Mouse (Mus musculus) thymus, adult 2 months (tissue): ENCODE measurements around the gene Nek4.

Source experiments
- CTCF ChIP-seq: fragments of 200-500 bp; IDR thresholded peaks from 2 replicates; pipeline ENCODE4 v1.5.1; 2012; ENCODE audit warnings: mild to moderate bottlenecking, control low read depth, low read length, moderate library complexity, borderline replicate concordance; ENCODE audit not compliant: control insufficient read depth, poor library complexity, insufficient read depth; ENCODE audit errors: extremely low read depth
- POLR2A ChIP-seq: fragments of 200-500 bp; IDR thresholded peaks from 2 replicates; pipeline ENCODE4 v1.6.1; 2012; ENCODE audit warnings: mild to moderate bottlenecking, low read length, control low read depth, moderate library complexity; ENCODE audit not compliant: control insufficient read depth, poor library complexity, insufficient read depth; ENCODE audit errors: extremely low read depth

DNA sequence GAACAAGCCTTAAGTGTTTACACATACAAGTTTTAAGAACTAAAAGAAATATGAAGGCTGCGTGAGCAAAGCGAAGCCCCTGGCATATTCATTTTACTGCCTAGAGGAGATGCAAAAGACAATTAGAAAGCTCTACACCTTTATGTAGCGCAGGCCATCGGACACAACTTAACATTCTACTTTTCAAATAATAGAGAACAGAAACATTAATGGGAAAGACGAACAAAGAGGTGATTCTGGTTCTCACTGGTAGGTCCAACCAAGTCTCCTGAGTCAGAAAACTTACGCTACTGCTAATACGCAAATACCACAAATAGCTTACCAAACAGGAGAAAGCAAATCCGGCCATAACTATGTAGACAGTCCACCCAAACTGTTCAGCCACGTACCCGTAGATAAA, 49.2 kb downstream of the Nek4 start:
- TF ChIP-seq POLR2A, result no peak
- TF ChIP-seq CTCF, result no peak
